Mouse (Mus musculus) urinary bladder, postnatal 36 days (tissue): ENCODE results near the gene Pla1a.

Source experiments
- DNase-seq, 2 experiments: peaks; one replicate each; pipeline ENCODE4 v3.0.0; 2022; ENCODE audit warnings: low spot score in 2 of 2, mixed read lengths in 1 of 2

The Pla1a gene

GRCm38 (mm10) chr16:38389284-38389893 lies 43.6 kb downstream of the Pla1a start:
- no peak for DNase-seq

GRCm38 (mm10) chr16:38388757-38389156 lies 44.2 kb downstream of the Pla1a start:
- DNase-seq: no peak

GRCm38 (mm10) chr16:38387389-38387788 lies 45.6 kb downstream of the Pla1a start:
- no peak for DNase-seq

- DNase-seq: no peak
These were observed 47.2 kb downstream of the Pla1a start for GRCm38 (mm10) chr16:38385700-38386099.

- no peak for DNase-seq
These were observed 47.7 kb downstream of the Pla1a start for GRCm38 (mm10) chr16:38385184-38385634.

GRCm38 (mm10) chr16:38383683-38384082 lies 49.3 kb downstream of the Pla1a start:
- no peak for DNase-seq

GRCm38 (mm10) chr16:38379926-38380325 lies 53.0 kb downstream of the Pla1a start:
- no peak for DNase-seq

- DNase-seq: no peak
These were observed 53.5 kb downstream of the Pla1a start for GRCm38 (mm10) chr16:38379493-38379892.

GRCm38 (mm10) chr16:38379088-38379487 lies 53.9 kb downstream of the Pla1a start:
- no peak for DNase-seq

GRCm38 (mm10) chr16:38378591-38378990 lies 54.4 kb downstream of the Pla1a start:
- no peak for DNase-seq

GRCm38 (mm10) chr16:38377546-38377945 lies 55.4 kb downstream of the Pla1a start:
- DNase-seq: no peak

GRCm38 (mm10) chr16:38376841-38377249 lies 56.1 kb downstream of the Pla1a start:
- no peak for DNase-seq

- DNase-seq: no peak
These were observed 56.6 kb downstream of the Pla1a start for GRCm38 (mm10) chr16:38376163-38376840.

GRCm38 (mm10) chr16:38375182-38375581 lies 57.8 kb downstream of the Pla1a start:
- DNase-seq: no peak

GRCm38 (mm10) chr16:38374379-38375140 lies 58.4 kb downstream of the Pla1a start:
- no peak for DNase-seq

- DNase-seq: no peak
These were observed 59.0 kb downstream of the Pla1a start for GRCm38 (mm10) chr16:38373941-38374340.

GRCm38 (mm10) chr16:38373439-38373838 lies 59.5 kb downstream of the Pla1a start:
- DNase-seq: no peak

GRCm38 (mm10) chr16:38372876-38373275 lies 60.1 kb downstream of the Pla1a start:
- DNase-seq: no peak

- DNase-seq: no peak
These were observed 61.1 kb downstream of the Pla1a start for GRCm38 (mm10) chr16:38371705-38372296.

- peak in 1 of 2 experiments; percentile 47 for DNase-seq
These were observed 62.1 kb downstream of the Pla1a start for GRCm38 (mm10) chr16:38370633-38371374.

GRCm38 (mm10) chr16:38369992-38370484 lies 62.9 kb downstream of the Pla1a start:
- no peak for DNase-seq
